Mouse (Mus musculus): Measurements from ENCODE around the gene Scd1.

- no peak for TF ChIP-seq POLR2A (IDR thresholded peaks at IDR 0.05; ENCODE audit: low read depth, low read length)
- TF ChIP-seq CTCF (conservative IDR thresholded peaks at IDR 0.05; ENCODE audit: insufficient read depth, insufficient read length, low read depth, low read length) = no peak
Observed at GRCm38 (mm10) chr19:44380065-44380464, 27.6 kb downstream of the Scd1 start.
